Mouse (Mus musculus) lung, embryonic 16.5 days (tissue): ENCODE results near the gene Tomt. TPM values are rescaled to one million over a fixed set of nuclear protein-coding genes. Genes with fewer than 3 reads are reported as not detected.

ENCODE experiments used
- ATAC-seq: fragments of 200-750 bp; cut with Nextera tagmentation; 2 replicates; pipeline ENCODE4 v1.8.0; 2017; ENCODE audit warnings: low read depth, mild to moderate bottlenecking, moderate library complexity
- H3K27ac ChIP-seq: fragments of 300-500 bp; sonication (generic); 2 replicates; pipeline ENCODE4 v1.5.1; 2014; ENCODE audit warnings: mild to moderate bottlenecking, control low read depth, low read length
- H3K27me3 ChIP-seq: fragments of 300-500 bp; sonication (generic); 2 replicates; pipeline ENCODE4 v1.6.1; 2014; ENCODE audit warnings: low read depth, low read length, mixed read lengths; ENCODE audit not compliant: control insufficient read depth, insufficient read depth
- H3K36me3 ChIP-seq: fragments of 300-500 bp; sonication (generic); 2 replicates; pipeline ENCODE4 v1.6.1; 2014; ENCODE audit warnings: low read length; ENCODE audit not compliant: control insufficient read depth, insufficient read depth
- H3K4me1 ChIP-seq: fragments of 300-500 bp; sonication (generic); replicated peaks from 2 replicates; pipeline ENCODE4 v1.6.1; 2014; ENCODE audit warnings: low read length, mixed read lengths; ENCODE audit not compliant: control insufficient read depth, insufficient read depth
- H3K4me2 ChIP-seq: fragments of 300-500 bp; sonication (generic); 2 replicates; pipeline ENCODE4 v1.6.1; 2014; ENCODE audit warnings: low read depth, low read length, control low read depth
- H3K4me3 ChIP-seq: fragments of 300-500 bp; sonication (generic); 2 replicates; pipeline ENCODE4 v1.5.1; 2014; ENCODE audit warnings: mild to moderate bottlenecking, low read length, control low read depth
- H3K9ac ChIP-seq: fragments of 300-500 bp; sonication (generic); 2 replicates; pipeline ENCODE4 v1.6.1; 2014; ENCODE audit warnings: low read length, control low read depth
- H3K9me3 ChIP-seq: fragments of 300-500 bp; sonication (generic); 2 replicates; pipeline ENCODE4 v1.6.1; 2016; ENCODE audit warnings: low read length; ENCODE audit not compliant: control insufficient read depth
- WGBS: fragments of 180-500 bp; shearing (Covaris S2); extraction: QIAGEN DNeasy Blood & Tissue Kit; methylation state at CpG from one replicate; pipeline ENCODE4 v1.1.7; 2014; 5-methylcytosine and 5-hydroxymethylcytosine counted together
- polyA plus RNA-seq: library from polyadenylated mRNA; unstranded; fragments of >200 nt; fragmentation: Nextera tagmentation; extraction: Ambion mirVana; gene quantifications from 2 replicates; pipeline ENCODE4 v1.2.1, GENCODE M21; 2015

Gene Tomt
- polyA plus RNA-seq, 1 experiment from 2014 or later = 0.69 TPM

DNA sequence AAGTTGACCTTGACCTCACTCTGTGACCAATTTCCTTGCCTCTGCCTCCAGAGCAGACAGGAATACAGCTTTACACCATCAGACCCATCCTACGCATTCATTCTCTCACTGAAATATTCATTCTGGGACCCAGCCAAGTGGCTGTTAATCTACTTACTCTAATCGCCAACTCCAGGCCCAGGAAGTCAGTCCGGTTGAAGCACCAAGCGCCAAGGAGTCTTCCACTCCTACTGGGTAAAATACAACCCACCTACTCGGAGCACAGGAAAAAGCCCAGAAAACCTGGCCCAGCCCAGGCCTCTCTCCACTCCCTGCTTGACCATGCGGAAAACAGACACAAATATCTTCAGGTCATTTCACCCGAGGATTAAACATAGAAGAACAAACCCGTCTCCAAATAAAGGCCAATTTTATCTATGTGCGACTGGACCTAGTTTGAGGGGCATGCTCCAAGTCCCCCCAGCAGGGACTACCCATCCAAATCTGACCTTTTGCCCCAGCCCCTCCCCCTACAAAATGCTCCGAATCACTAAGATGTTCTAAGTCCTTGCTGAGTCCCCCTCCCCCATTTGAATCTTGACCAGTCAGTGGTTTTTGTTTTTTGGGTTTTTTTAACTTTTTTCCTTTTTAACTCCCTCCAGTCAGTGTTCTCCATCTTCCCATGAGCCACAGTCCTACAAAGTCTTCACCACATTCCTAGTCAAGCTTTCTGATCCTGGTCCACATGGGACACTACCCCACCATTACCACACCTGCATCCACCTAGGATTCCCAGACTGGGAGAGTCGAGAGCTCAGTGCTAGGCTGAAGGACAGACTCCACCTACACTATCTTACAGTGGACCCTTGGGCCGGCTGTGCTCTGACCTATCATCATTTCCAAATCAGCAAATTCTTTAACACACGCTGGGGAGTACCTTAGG, 37.7 kb downstream of the Tomt start:
- Histone ChIP-seq H3K4me1 (no peaks in the 10 kb centered on the region), H3K27me3 (no peaks in the 10 kb centered on the region), H3K4me2 (no peak overlapping the region), H3K36me3 (no peaks in the 10 kb centered on the region), H3K4me3 (no peak overlapping the region), H3K27ac (no peak overlapping the region), H3K9ac (no peak overlapping the region), H3K9me3 (no peaks in the 10 kb centered on the region; the same call in 1 of the 2 replicates)
- ATAC-seq = no peak
- WGBS = 64% methylated on average over 13 of the region's 13 CpGs

DNA sequence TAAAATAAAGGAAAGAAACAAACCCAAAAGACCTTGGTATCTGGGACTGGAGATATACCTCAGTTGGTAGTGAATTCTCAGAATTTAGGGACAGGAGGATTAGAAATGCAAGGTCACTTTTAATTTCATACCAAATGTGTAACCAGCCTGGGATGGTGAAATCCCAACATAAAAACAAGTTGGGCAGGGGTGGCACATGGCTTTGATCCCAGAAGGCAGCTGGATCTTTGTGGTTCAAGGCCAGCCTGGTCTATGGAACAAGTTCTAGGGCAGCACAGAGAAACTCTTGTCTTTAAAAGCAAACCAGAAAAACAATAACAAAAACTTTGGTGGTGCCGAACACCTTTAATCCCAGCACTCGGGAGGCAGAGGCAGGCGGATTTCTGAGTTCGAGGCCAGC, 38.7 kb downstream of the Tomt start:
- Histone ChIP-seq H3K36me3 (no peaks in the 10 kb centered on the region), H3K27me3 (no peaks in the 10 kb centered on the region), H3K9ac (no peak overlapping the region), H3K4me3 (no peak overlapping the region), H3K27ac (no peak overlapping the region), H3K4me2 (no peak overlapping the region), H3K9me3 (no peaks in the 10 kb centered on the region; the same call in 1 of the 2 replicates), H3K4me1 (no peaks in the 10 kb centered on the region)
- no peak for ATAC-seq
- 92% methylated on average over 4 of the region's 4 CpGs for WGBS

DNA sequence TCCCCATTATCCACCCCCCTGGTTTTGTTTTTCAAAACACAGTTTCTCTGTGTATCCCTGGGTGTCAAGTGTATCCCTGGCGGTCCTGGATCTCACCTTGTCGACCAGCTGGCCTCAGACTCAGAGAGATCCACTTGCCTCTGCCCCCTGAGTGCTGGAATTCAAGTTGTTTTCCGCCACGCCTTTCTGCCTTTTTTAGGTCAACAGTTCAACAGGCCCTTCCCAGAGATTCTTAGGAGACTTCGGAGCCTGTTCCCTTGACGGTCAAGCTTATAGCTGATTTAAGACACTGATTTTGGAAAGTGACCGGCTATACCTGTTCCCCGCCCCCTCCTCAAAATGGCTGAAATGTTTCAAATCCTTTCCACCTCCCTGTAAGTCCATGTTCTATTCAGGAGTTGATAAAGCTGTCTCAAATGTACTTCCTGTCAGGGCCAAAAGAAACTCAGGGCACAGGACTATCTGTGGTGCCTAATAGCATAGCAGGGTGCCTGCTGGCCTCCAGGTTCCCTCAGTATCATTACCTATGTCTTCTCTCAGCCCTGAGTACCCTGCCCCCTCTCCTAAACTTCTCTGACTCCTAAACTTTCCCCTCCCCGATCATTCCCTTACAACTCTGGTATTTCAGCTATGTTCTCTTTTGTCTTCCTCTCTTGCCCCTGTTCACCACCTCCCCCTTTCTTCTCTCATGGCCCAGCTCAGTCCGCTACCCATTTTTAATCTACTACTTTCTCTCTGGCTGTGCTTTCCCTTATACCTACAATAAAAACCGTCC, 39.5 kb downstream of the Tomt start:
- Histone ChIP-seq H3K27ac (no peak overlapping the region), H3K4me2 (no peak overlapping the region), H3K36me3 (no peaks in the 10 kb centered on the region), H3K4me1 (no peaks in the 10 kb centered on the region), H3K27me3 (no peaks in the 10 kb centered on the region), H3K9ac (no peak overlapping the region), H3K9me3 (no peaks in the 10 kb centered on the region; the same call in 1 of the 2 replicates), H3K4me3 (no peak overlapping the region)
- no peak for ATAC-seq
- WGBS = 72% methylated on average over 11 of the region's 11 CpGs

DNA sequence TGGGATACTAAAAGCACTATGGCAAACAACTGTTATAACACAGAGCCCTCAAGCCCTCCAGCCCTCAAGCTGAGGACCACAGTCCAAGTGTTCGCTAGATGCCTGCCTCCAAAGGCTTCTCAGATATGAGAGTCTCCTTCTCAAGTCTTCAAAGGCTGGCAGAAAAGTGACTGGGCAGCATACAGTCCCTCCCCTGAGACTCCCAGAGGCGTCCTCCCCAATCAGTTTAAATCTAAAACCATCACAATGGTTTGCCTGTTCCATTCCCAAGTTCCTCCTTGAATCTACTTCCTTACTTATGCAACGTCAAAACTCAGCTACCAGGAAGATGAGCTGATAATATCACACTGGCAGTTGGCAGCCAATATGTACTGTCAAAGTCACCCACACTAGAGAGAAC, 42.7 kb downstream of the Tomt start, which contains the start of gene Anapc15:
Gene Anapc15 (plus strand): TSS at position 301 of the 400 bp plus-strand sequence.
- Histone ChIP-seq H3K36me3 (no peaks in the 10 kb centered on the region), H3K9ac (no peak within 1 kb of the TSS), H3K27ac (no peak within 1 kb of the TSS), H3K4me1 (no peaks in the 10 kb centered on the region), H3K4me2 (no peak within 1 kb of the TSS), H3K27me3 (no peaks in the 10 kb centered on the region), H3K9me3 (no peaks in the 10 kb centered on the region; the same call in 1 of the 2 replicates), H3K4me3 (no peak within 1 kb of the TSS)
- no peak for ATAC-seq
- 58% methylated on average over 3 of the region's 3 CpGs for WGBS

DNA sequence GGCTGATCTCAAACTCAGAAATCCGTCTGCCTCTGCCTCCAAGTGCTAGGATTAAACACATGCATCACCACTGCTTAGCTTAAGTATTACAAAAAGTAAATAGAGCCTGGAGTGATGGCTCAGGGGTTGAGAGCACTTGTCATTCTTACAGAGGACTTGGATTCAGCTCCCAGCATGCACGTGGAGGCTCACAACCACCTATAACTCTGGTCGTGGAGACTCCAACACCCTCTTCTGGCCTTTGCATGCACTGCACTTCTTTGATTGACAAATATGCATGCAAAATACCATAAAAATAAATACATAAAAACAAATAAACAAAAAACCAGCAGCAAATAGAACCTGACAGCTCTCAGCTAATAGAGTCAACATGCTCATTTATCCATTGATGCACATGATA, 43.9 kb downstream of the Tomt start:
- Histone ChIP-seq H3K4me3 (no peak overlapping the region), H3K4me2 (no peak overlapping the region), H3K36me3 (no peaks in the 10 kb centered on the region), H3K27me3 (no peaks in the 10 kb centered on the region), H3K9ac (no peak overlapping the region), H3K4me1 (no peaks in the 10 kb centered on the region), H3K27ac (no peak overlapping the region), H3K9me3 (no peaks in the 10 kb centered on the region; the same call in 1 of the 2 replicates)
- WGBS = 53% methylated on average over 3 of the region's 3 CpGs
- no peak for ATAC-seq

DNA sequence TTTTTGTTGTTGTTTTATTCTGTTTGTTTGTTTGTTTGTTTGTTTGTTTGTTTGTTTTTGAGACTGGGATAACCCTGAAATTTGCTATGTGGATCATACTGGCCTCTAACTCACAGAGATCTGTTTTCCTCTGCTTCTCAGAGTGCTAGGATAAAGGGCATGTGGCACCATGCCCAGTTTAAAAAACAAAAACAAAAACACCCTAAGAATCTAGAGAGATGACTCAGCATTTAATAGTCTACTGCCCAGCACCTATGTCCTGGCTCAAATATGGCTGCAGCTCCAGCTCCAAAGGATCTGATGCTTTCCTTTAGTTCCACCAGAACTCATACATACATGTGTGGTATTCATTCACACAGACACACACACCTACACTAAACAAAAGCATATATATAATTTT, 45.2 kb downstream of the Tomt start:
- Histone ChIP-seq H3K4me2 (no peak overlapping the region), H3K4me1 (no peaks in the 10 kb centered on the region), H3K36me3 (no peaks in the 10 kb centered on the region), H3K9me3 (no peaks in the 10 kb centered on the region), H3K27me3 (no peaks in the 10 kb centered on the region), H3K4me3 (no peak overlapping the region), H3K27ac (no peak overlapping the region), H3K9ac (no peak overlapping the region)
- ATAC-seq = no peak

DNA sequence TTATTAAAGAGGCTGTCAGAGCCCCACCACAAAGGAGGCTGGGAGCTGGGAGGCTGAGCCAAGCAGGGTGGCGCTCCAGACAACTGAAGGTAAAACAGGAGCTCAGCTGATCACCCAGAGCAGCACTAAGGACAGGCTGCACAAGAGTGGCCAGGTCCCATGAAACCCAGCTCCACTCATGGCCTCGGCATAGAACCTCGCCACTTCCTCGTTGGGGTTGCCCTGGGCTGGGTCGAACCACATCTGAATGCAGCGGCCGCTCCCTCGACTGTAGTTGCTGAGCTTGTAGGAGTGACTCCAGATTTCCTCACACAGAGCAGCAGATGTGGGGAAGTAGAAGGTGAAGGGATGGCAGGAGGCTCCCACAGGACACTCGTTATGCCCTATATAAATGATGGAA, 47.8 kb downstream of the Tomt start:
- no peaks in the 10 kb centered on the region for H3K4me1 ChIP-seq
- 74% methylated on average over 9 of the region's 9 CpGs for WGBS

DNA sequence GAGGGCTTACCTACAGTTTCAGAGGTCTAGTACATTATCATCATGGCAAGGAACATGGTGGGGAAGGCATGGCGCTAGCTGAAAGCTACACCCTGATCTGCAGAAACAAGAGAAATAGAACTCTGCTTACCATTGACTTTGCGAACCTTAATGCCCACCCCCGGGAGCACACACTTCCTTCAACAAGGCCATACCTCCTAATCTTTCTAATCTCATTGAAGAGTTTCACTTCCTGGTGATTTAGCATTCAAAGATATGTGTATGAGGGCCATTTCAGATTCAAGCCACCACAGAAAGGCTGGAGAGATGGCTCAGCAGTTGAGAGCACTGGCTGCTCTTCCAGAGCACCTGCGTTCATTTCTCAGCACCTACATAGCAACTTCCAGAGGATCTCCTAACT, 49.1 kb downstream of the Tomt start, which contains the start of gene Folr2:
Gene Folr2 (minus strand): TSS at position 101 of the 400 bp plus-strand sequence.
- no peak within 1 kb of the TSS for H3K27ac ChIP-seq
- ATAC-seq = no peak
- 89% methylated on average over 4 of the region's 4 CpGs for WGBS

More for the DNA sequence above, 47.8 kb downstream of the Tomt start:
- H3K27me3 ChIP-seq = no peaks in the 10 kb centered on the region
- H3K9me3 ChIP-seq = no peaks in the 10 kb centered on the region
- ATAC-seq = no peak
- H3K4me2 ChIP-seq = no peak overlapping the region
- no peaks in the 10 kb centered on the region for H3K36me3 ChIP-seq
- H3K4me3 ChIP-seq = no peak overlapping the region
- H3K27ac ChIP-seq = no peak overlapping the region
- no peak overlapping the region for H3K9ac ChIP-seq

DNA sequence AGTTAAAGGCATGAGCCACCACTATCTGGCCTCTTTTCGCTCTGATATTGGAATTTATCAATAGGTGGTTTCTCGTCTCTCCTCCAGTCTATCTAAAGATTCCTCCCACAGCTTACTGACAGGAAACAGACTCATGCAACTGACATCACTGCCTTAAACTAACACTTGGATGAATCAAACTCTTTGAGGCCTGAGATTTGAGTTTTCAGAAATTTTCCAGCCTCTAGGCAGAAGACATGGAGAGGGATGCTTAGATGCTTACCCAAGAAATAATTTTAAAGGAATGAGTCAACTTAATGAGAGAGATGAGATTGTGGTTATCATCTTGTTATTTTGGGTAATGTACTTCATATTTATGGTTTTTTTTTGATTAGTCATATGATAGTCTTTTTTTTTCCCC, 52.3 kb downstream of the Tomt start:
- WGBS = 62% methylated on average over 2 of the region's 2 CpGs
- no peak for ATAC-seq

More for the DNA sequence above, 49.1 kb downstream of the Tomt start, which contains the start of gene Folr2:
- Histone ChIP-seq H3K4me1 (no peaks in the 10 kb centered on the region), H3K9ac (no peak within 1 kb of the TSS), H3K4me2 (no peak within 1 kb of the TSS), H3K9me3 (no peaks in the 10 kb centered on the region), H3K4me3 (no peak within 1 kb of the TSS), H3K27me3 (no peaks in the 10 kb centered on the region), H3K36me3 (no peaks in the 10 kb centered on the region)

More for the DNA sequence above, 52.3 kb downstream of the Tomt start:
- Histone ChIP-seq H3K4me1 (no peaks in the 10 kb centered on the region), H3K9ac (no peak overlapping the region), H3K27me3 (no peaks in the 10 kb centered on the region), H3K4me3 (no peak overlapping the region), H3K4me2 (no peak overlapping the region), H3K9me3 (no peaks in the 10 kb centered on the region), H3K36me3 (no peaks in the 10 kb centered on the region), H3K27ac (no peak overlapping the region)
